Mouse (Mus musculus): ENCODE measurements around the gene Hyal4.

- TF ChIP-seq CTCF (IDR thresholded peaks at IDR 0.05; ENCODE audit: borderline replicate concordance, insufficient read depth, low read depth, low read length): no peak
- no peak for TF ChIP-seq POLR2A (IDR thresholded peaks at IDR 0.05; ENCODE audit: borderline replicate concordance, insufficient read depth, low read length)
Observed at GRCm38 (mm10) chr6:24734565-24734964, 13.6 kb upstream of the Hyal4 start.

Data from cerebellum, adult 2 months (tissue).